Mouse (Mus musculus) stomach, postnatal 0 days (tissue): ENCODE measurements around the gene Tsr2.

Source experiments
- CTCF ChIP-seq: IDR thresholded peaks from 2 replicates; pipeline ENCODE4 v1.5.1; 2016; ENCODE audit warnings: antibody characterized with exemption, low read depth, mild to moderate bottlenecking, moderate library complexity
- EP300 ChIP-seq: optimal IDR thresholded peaks from 2 replicates; pipeline ENCODE3; 2016; ENCODE audit warnings: antibody characterized with exemption

- no peak for TF ChIP-seq CTCF
- TF ChIP-seq EP300, result no peak
Measured at GRCm38 (mm10) chrX:151067876-151068275, 28.5 kb downstream of the Tsr2 start.
